Mouse (Mus musculus): ENCODE measurements around the gene B4galt4. TPM values are rescaled to one million over a fixed set of nuclear protein-coding genes. Genes with fewer than 3 reads are reported as not detected.

The B4galt4 gene
- polyA plus RNA-seq, 1 experiment from 2014 or later: 27.4 TPM

Other genes with a start within 250 kb of the B4galt4 start
- gene Timmdc1, start 219.6 kb upstream of the B4galt4 start, polyA plus RNA-seq (2014; fragmentation: Nextera tagmentation; extraction: Ambion mirVana): 34.4 and 35.8 TPM in 2 replicates
- 29.1 and 30.4 TPM in 2 replicates for gene Poglut1, start 192.0 kb upstream of the B4galt4 start, polyA plus RNA-seq (2014; fragmentation: Nextera tagmentation; extraction: Ambion mirVana)
- 52.7 and 63.8 TPM in 2 replicates for gene Tmem39a, start 183.6 kb upstream of the B4galt4 start, polyA plus RNA-seq (2014; fragmentation: Nextera tagmentation; extraction: Ambion mirVana)
- gene Arhgap31, start 29.0 kb upstream of the B4galt4 start, polyA plus RNA-seq (2014; fragmentation: Nextera tagmentation; extraction: Ambion mirVana): 46.6 and 51.3 TPM in 2 replicates
- gene Upk1b, start 58.1 kb downstream of the B4galt4 start, polyA plus RNA-seq (2014; fragmentation: Nextera tagmentation; extraction: Ambion mirVana): 16.4 and 19.4 TPM in 2 replicates
- gene 4930435E12Rik, start 86.5 kb downstream of the B4galt4 start, polyA plus RNA-seq (2014; fragmentation: Nextera tagmentation; extraction: Ambion mirVana): not detected in 2 replicates
- gene Igsf11, start 150.4 kb downstream of the B4galt4 start, polyA plus RNA-seq (2014; fragmentation: Nextera tagmentation; extraction: Ambion mirVana): 0.19 and 0.36 TPM in 2 replicates